Mouse (Mus musculus) kidney, embryonic 15.5 days (tissue): Measurements from ENCODE around the gene Cachd1. TPM values are rescaled to one million over a fixed set of nuclear protein-coding genes. Genes with fewer than 3 reads are reported as not detected.
A peak's percentile ranks its signal among the peaks of the same experiment; 100 is the strongest.

Experiments used
- ATAC-seq: fragments of 200-750 bp; cut with Nextera tagmentation; replicated peaks from 2 replicates; pipeline ENCODE4 v1.8.0; 2017; ENCODE audit warnings: moderate TSS enrichment; ENCODE audit not compliant: low FRiP score
- H3K27ac ChIP-seq: fragments of 300-500 bp; sonication (generic); 2 replicates; pipeline ENCODE4 v1.5.1; 2015; ENCODE audit warnings: mild to moderate bottlenecking, inconsistent platforms
- H3K27me3 ChIP-seq: fragments of 300-500 bp; sonication (generic); 2 replicates; pipeline ENCODE4 v1.6.1; 2015; ENCODE audit warnings: inconsistent platforms
- H3K36me3 ChIP-seq: fragments of 300-500 bp; sonication (generic); 2 replicates; pipeline ENCODE4 v1.6.1; 2015; ENCODE audit warnings: inconsistent platforms
- H3K4me1 ChIP-seq: fragments of 300-500 bp; sonication (generic); 2 replicates; pipeline ENCODE4 v1.6.1; 2015; ENCODE audit warnings: inconsistent platforms
- H3K4me2 ChIP-seq: fragments of 300-500 bp; sonication (generic); 2 replicates; pipeline ENCODE4 v1.6.1; 2015; ENCODE audit warnings: moderate library complexity, mild to moderate bottlenecking, inconsistent platforms
- H3K4me3 ChIP-seq: fragments of 300-500 bp; sonication (generic); replicated peaks from 2 replicates; pipeline ENCODE4 v1.5.1; 2015; ENCODE audit warnings: mild to moderate bottlenecking, inconsistent platforms
- H3K9ac ChIP-seq: fragments of 300-500 bp; sonication (generic); 2 replicates; pipeline ENCODE4 v1.6.1; 2015; ENCODE audit warnings: mild to moderate bottlenecking, inconsistent platforms
- H3K9me3 ChIP-seq: fragments of 300-500 bp; sonication (generic); replicated peaks from 2 replicates; pipeline ENCODE4 v1.6.1; 2016; ENCODE audit warnings: inconsistent platforms
- WGBS: fragments of 180-500 bp; shearing (Covaris S2); methylation state at CpG from one replicate; pipeline ENCODE4 v1.1.7; 2015; ENCODE audit warnings: mixed read lengths; 5-methylcytosine and 5-hydroxymethylcytosine counted together
- polyA plus RNA-seq: library from polyadenylated mRNA; unstranded; fragments of >200 nt; fragmentation: Nextera tagmentation; extraction: Ambion mirVana; gene quantifications from 2 replicates; pipeline ENCODE4 v1.2.1, GENCODE M21; 2015

Cachd1 gene
- polyA plus RNA-seq, 1 experiment from 2014 or later, result 19.0 TPM

- WGBS, result 64% methylated on average over 5 of the region's 5 CpGs
- H3K27ac ChIP-seq, result no peak overlapping the region
- ATAC-seq, result 0 out of 2 replicates have a peak, but pooled peaks have one; percentile 43
- no peak overlapping the region for H3K9ac ChIP-seq
- H3K4me3 ChIP-seq, result no peak overlapping the region
- no peak overlapping the region for H3K4me2 ChIP-seq
- H3K4me1 ChIP-seq, result no peaks in the 10 kb centered on the region
- peaks cover 21% of the 10 kb centered on the region for H3K36me3 ChIP-seq
- no peaks in the 10 kb centered on the region for H3K27me3 ChIP-seq
- H3K9me3 ChIP-seq, result no peaks in the 10 kb centered on the region
Measured at GRCm38 (mm10) chr4:101008362-101008769, 231.9 kb downstream of the Cachd1 start.

- Histone ChIP-seq H3K4me3 (no peak overlapping the region), H3K9ac (no peak overlapping the region), H3K4me1 (no peaks in the 10 kb centered on the region), H3K9me3 (no peaks in the 10 kb centered on the region), H3K27me3 (no peaks in the 10 kb centered on the region), H3K4me2 (no peak overlapping the region), H3K36me3 (peaks cover 14% of the 10 kb centered on the region), H3K27ac (no peak overlapping the region)
- ATAC-seq, result no peak
- WGBS, result 82% methylated on average over 4 of the region's 4 CpGs
Measured at GRCm38 (mm10) chr4:101009092-101009491, 232.6 kb downstream of the Cachd1 start.

GRCm38 (mm10) chr4:101017806-101018205 lies 241.3 kb downstream of the Cachd1 start:
- Histone ChIP-seq H3K4me3 (no peak overlapping the region), H3K9me3 (no peaks in the 10 kb centered on the region; the same call in 1 of the 2 replicates), H3K36me3 (no peaks in the 10 kb centered on the region), H3K9ac (no peak overlapping the region), H3K27ac (no peak overlapping the region), H3K27me3 (no peaks in the 10 kb centered on the region), H3K4me1 (no peaks in the 10 kb centered on the region), H3K4me2 (no peak overlapping the region)
- ATAC-seq, result no peak
- 81% methylated on average over 4 of the region's 4 CpGs for WGBS

GRCm38 (mm10) chr4:101020596-101020995 lies 244.1 kb downstream of the Cachd1 start, which contains the start of gene Gm10577:
TSS of gene Gm10577 (minus strand) at chr4:101020696.
- Histone ChIP-seq H3K4me3 (no peak within 1 kb of the TSS), H3K36me3 (no peaks in the 10 kb centered on the region), H3K9me3 (peaks cover 7% of the 10 kb centered on the region), H3K4me1 (no peaks in the 10 kb centered on the region), H3K4me2 (no peak within 1 kb of the TSS), H3K9ac (no peak within 1 kb of the TSS), H3K27ac (no peak within 1 kb of the TSS), H3K27me3 (no peaks in the 10 kb centered on the region)
- no peak for ATAC-seq
- WGBS, result 75% methylated on average over 4 of the region's 4 CpGs

- Histone ChIP-seq H3K27me3 (no peaks in the 10 kb centered on the region), H3K27ac (no peak overlapping the region), H3K36me3 (no peaks in the 10 kb centered on the region), H3K4me2 (no peak overlapping the region), H3K4me3 (no peak overlapping the region), H3K4me1 (no peaks in the 10 kb centered on the region), H3K9me3 (peaks cover 7% of the 10 kb centered on the region), H3K9ac (no peak overlapping the region)
- 71% methylated on average over 5 of the region's 5 CpGs for WGBS
- ATAC-seq, result no peak
Measured at GRCm38 (mm10) chr4:101026566-101026965, 250.1 kb downstream of the Cachd1 start.

GRCm38 (mm10) chr4:101026995-101027394 lies 250.5 kb downstream of the Cachd1 start:
- H3K27me3 ChIP-seq, result no peaks in the 10 kb centered on the region
- no peak overlapping the region for H3K4me3 ChIP-seq
- H3K4me2 ChIP-seq, result no peak overlapping the region
- 91% methylated on average over 2 of the region's 2 CpGs for WGBS
- H3K4me1 ChIP-seq, result no peaks in the 10 kb centered on the region
- no peak overlapping the region for H3K27ac ChIP-seq
- peaks cover 7% of the 10 kb centered on the region for H3K9me3 ChIP-seq
- no peak overlapping the region for H3K9ac ChIP-seq
- ATAC-seq, result no peak
- no peaks in the 10 kb centered on the region for H3K36me3 ChIP-seq

GRCm38 (mm10) chr4:101027852-101028411 lies 251.5 kb downstream of the Cachd1 start:
- H3K4me2 ChIP-seq, result no peak overlapping the region
- H3K36me3 ChIP-seq, result no peaks in the 10 kb centered on the region
- no peaks in the 10 kb centered on the region for H3K27me3 ChIP-seq
- no peak for ATAC-seq
- H3K4me1 ChIP-seq, result no peaks in the 10 kb centered on the region
- H3K4me3 ChIP-seq, result no peak overlapping the region
- no peak overlapping the region for H3K27ac ChIP-seq
- H3K9me3 ChIP-seq, result peaks cover 6% of the 10 kb centered on the region
- 88% methylated on average over 9 of the region's 9 CpGs for WGBS
- H3K9ac ChIP-seq, result no peak overlapping the region

- Histone ChIP-seq H3K4me3 (no peak overlapping the region), H3K4me1 (no peaks in the 10 kb centered on the region), H3K9ac (no peak overlapping the region), H3K27me3 (no peaks in the 10 kb centered on the region), H3K27ac (no peak overlapping the region), H3K9me3 (no peaks in the 10 kb centered on the region), H3K4me2 (no peak overlapping the region), H3K36me3 (no peaks in the 10 kb centered on the region)
- no peak for ATAC-seq
- WGBS, result 68% methylated on average over 3 of the region's 3 CpGs
Measured at GRCm38 (mm10) chr4:101033047-101033446, 256.6 kb downstream of the Cachd1 start.

GRCm38 (mm10) chr4:101035131-101035530 lies 258.7 kb downstream of the Cachd1 start:
- Histone ChIP-seq H3K27ac (no peak overlapping the region), H3K9ac (no peak overlapping the region), H3K27me3 (no peaks in the 10 kb centered on the region), H3K4me2 (no peak overlapping the region), H3K9me3 (no peaks in the 10 kb centered on the region), H3K4me3 (no peak overlapping the region), H3K4me1 (no peaks in the 10 kb centered on the region), H3K36me3 (no peaks in the 10 kb centered on the region)
- ATAC-seq, result no peak
- 81% methylated on average over 5 of the region's 5 CpGs for WGBS

- H3K27me3 ChIP-seq, result no peaks in the 10 kb centered on the region
- H3K9me3 ChIP-seq, result no peaks in the 10 kb centered on the region
- ATAC-seq, result no peak
- H3K9ac ChIP-seq, result no peak overlapping the region
- H3K36me3 ChIP-seq, result no peaks in the 10 kb centered on the region
- no peak overlapping the region for H3K27ac ChIP-seq
- H3K4me3 ChIP-seq, result no peak overlapping the region
- no peaks in the 10 kb centered on the region for H3K4me1 ChIP-seq
- WGBS, result 38% methylated on average over 7 of the region's 7 CpGs
- H3K4me2 ChIP-seq, result no peak overlapping the region
Measured at GRCm38 (mm10) chr4:101037156-101037555, 260.7 kb downstream of the Cachd1 start.

- H3K9ac ChIP-seq, result no peak overlapping the region
- no peaks in the 10 kb centered on the region for H3K36me3 ChIP-seq
- 75% methylated on average over 2 of the region's 2 CpGs for WGBS
- H3K4me3 ChIP-seq, result no peak overlapping the region
- ATAC-seq, result no peak
- no peaks in the 10 kb centered on the region for H3K4me1 ChIP-seq
- H3K27ac ChIP-seq, result no peak overlapping the region
- H3K4me2 ChIP-seq, result no peak overlapping the region
- H3K27me3 ChIP-seq, result no peaks in the 10 kb centered on the region
- no peaks in the 10 kb centered on the region for H3K9me3 ChIP-seq
Measured at GRCm38 (mm10) chr4:101043691-101044090, 267.2 kb downstream of the Cachd1 start.

GRCm38 (mm10) chr4:101044149-101044548 lies 267.7 kb downstream of the Cachd1 start:
- H3K9ac ChIP-seq, result no peak overlapping the region
- no peaks in the 10 kb centered on the region for H3K36me3 ChIP-seq
- no peaks in the 10 kb centered on the region for H3K9me3 ChIP-seq
- no peak overlapping the region for H3K4me3 ChIP-seq
- H3K27me3 ChIP-seq, result no peaks in the 10 kb centered on the region
- no peak overlapping the region for H3K27ac ChIP-seq
- H3K4me2 ChIP-seq, result no peak overlapping the region
- H3K4me1 ChIP-seq, result no peaks in the 10 kb centered on the region
- no peak for ATAC-seq

GRCm38 (mm10) chr4:101046576-101046975 lies 270.1 kb downstream of the Cachd1 start:
- no peaks in the 10 kb centered on the region for H3K36me3 ChIP-seq
- H3K9me3 ChIP-seq, result no peaks in the 10 kb centered on the region
- ATAC-seq, result no peak
- no peak overlapping the region for H3K27ac ChIP-seq
- no peak overlapping the region for H3K4me2 ChIP-seq
- no peak overlapping the region for H3K4me3 ChIP-seq
- 64% methylated on average over 4 of the region's 4 CpGs for WGBS
- no peaks in the 10 kb centered on the region for H3K27me3 ChIP-seq
- no peaks in the 10 kb centered on the region for H3K4me1 ChIP-seq
- no peak overlapping the region for H3K9ac ChIP-seq
